Mouse (Mus musculus) cerebral cortex, adult 2 months (tissue): ENCODE data around the gene Tex45.

Experiments used
- WGBS: fragments of 180-500 bp; shearing (Covaris S2); methylation state at CpG from one replicate; pipeline ENCODE4 v1.1.7; 2018; 5-methylcytosine and 5-hydroxymethylcytosine counted together

Gene Tex45

DNA sequence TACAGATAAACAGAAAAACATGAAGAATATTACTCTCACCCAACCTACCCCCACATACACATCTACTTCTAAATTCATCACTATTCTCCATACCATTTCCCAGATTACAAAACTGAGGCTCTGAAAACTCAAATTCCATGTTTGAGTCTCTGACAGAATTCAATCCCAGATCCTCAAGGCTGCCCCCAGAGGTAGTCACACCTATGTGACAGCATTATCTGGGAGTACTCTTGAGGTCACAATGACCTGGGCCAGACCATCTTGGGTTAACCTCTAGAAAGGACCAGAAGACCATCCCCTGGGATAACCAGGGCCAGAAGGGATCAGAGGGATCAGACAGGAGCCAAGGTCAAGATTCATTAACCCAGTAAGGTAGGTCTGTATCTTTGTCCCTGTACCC is at the start of gene Tex45:
TSS of gene Tex45 (plus strand) at position 301 of the 400 bp plus-strand sequence.

DNA sequence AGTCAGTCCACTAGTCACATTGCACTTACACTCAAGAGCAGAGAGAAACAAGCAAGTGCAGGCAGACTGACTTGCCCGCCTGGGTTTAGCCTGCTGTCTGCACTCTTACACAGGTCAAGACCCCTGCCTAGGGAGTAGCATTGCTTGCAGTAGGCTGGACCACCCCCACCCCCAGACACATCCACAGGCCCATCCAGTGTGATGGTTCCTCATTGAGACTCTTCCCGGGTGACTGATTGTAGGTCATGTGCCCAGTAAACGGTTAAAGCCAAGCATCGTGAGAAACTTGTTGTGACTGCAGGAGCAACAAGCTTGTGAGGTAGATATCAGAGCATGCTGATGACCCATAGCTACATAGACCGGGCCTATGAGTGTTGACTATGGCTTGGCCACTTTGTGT is 49.2 kb upstream of the Tex45 start:
- 96% methylated on average over 5 of the region's 5 CpGs for WGBS

DNA sequence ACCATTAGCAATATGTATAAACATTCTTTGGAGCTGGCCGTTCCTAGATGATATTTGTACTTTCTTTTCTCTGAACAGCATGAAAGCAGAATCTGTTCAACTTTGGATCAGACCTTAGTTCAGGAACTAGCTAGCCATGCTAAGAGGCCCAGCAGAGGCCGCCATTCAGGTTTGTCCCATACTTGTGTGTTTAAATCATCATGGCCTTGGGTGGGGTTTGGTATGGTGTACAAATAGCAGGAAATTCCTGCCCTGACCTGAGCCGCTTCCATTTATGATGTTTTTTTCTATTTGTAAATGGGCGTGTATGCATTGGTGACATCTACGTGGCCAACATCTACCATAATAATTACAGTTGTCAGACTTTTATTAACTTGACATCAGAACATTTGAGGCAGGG is 45.4 kb upstream of the Tex45 start:
- 88% methylated on average over 5 of the region's 5 CpGs for WGBS

DNA sequence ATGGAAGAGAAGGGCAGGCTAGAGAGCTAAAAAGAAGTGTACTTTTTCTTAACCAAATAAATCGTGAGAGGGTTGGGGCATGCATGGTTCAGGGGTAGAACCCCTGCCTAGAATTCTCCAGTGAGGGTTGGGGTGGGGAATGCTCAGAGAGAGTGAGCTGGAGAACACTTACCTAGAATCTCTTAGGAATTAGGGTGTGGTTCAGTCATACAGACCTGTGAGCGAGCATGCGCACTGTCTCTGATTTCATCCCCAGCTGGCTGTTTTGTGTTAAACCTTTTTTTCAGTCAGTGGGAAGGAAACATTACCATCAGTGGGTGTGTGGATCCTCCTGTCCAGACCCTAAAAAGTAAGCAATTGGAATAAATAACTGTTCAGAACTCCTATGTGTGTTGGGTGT is 44.5 kb upstream of the Tex45 start:
- 80% methylated on average over 3 of the region's 3 CpGs for WGBS

DNA sequence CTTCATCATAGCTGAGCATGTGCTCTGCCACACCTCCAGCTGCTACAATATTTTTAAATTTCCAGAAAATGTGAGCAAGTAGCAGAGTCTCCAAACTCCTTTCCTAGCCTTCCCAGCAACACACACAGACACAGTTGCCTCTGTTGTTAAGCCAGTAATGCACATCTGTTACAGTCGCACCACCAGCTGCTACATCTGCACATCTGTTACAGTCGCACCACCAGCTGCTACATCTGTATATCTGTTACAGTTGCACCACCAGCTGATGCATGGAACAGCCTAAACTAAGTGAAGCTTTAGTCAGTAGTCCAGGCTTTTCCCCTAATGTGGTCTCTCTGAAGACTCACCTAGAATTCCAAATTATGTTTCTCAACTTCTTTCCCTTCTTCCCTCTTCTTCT is 42.2 kb upstream of the Tex45 start:
- WGBS, result 56% methylated on average over 2 of the region's 2 CpGs

DNA sequence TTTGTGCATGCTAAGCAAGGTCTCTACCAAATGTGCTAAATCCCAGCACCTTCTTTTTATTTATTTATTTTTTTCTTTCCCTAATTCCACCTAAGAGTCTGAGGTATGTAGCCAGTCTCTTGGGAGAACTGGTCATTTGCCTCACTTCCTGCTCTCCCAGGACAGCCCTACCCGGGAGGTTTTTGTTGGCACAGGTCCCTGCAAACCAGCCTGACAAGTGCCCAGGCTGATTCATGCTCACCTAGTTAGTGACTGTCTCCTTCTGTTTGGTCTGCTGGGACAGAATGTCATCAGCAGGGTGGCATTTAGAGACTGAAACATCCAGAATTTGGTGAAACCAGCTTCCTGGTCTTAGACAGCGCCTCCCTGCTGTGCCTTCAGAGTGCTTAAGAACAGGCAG is 40.7 kb upstream of the Tex45 start:
- 45% methylated on average over 2 of the region's 2 CpGs for WGBS

DNA sequence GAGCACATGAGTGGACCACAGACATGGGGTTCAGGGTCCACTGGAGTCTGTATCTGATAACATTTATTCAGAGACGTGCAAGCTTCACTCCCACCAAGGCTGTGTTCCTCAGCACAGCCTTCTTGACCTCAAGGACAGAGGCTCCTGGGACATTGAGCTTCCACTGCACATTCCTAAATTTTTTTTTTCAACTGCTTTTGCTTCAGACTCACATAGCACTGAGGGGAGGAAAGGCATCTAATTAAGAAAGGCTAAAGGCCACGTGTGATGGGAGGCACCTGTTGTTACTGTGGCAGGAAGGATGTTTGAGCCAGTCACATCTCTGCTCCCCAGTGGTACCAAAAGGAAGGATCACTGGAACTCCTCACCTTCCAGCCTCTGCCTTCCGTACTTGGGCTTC is 39.5 kb upstream of the Tex45 start:
- WGBS, result 86% methylated on average over 3 of the region's 3 CpGs

DNA sequence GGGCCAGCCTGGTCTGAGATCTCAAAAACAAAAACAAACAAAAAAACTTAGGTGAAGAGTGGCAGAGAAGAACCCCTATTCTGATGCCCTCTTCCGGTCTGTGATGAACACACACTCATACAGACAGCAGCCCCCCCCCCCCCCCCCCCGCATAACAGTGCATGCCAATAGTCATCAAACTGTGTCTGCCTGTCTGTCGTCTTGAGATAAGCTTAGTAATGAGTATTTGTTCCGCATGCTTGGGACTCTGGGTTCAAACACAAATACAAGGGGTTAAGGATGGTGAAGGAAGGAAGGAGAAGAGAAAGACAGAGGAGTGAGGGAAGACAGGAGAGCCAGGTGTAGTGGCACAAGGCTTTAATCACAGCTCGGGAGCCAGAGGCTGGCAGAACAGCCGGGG is 34.2 kb upstream of the Tex45 start:
- WGBS, result 85% methylated on average over 6 of the region's 6 CpGs

DNA sequence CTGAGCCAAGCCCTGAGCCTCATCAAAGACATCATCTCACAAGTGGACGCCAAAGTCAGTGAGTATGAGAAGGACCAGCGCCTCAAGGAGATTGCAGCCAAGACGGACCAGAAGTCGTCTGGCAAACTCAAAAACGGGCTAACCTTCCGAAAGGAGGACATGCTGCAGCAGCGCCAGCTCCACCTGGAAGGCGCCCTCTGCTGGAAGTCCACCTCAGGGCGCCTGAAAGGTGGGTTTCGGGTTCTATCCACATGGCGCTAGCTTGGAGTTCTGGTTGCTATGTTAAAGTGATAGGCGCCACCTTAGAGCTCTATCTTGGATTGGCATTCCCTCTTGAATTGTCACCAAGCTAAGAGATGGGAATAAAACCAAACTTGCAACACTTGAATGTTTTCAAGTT is 31.2 kb upstream of the Tex45 start:
- WGBS, result 80% methylated on average over 12 of the region's 12 CpGs

DNA sequence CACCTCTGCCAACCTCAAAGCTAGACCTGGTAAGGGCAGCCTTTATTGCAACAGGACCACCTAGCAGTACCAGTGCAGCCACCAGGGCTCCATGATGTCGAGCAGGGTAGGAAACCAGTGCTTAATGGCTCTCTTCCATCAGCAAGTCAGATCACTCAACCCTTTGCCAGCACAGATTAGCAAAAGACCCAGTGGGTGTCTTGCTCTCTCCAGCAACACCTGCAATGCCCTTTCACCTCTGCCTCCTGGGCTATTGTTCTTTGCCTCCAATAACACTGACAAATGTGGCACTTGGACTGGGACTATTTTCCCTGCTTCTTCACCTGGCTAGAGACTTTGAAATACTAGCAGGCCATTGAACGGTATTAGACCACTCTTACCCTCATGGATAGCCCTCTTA is 21.4 kb upstream of the Tex45 start:
- 91% methylated on average over 2 of the region's 2 CpGs for WGBS

DNA sequence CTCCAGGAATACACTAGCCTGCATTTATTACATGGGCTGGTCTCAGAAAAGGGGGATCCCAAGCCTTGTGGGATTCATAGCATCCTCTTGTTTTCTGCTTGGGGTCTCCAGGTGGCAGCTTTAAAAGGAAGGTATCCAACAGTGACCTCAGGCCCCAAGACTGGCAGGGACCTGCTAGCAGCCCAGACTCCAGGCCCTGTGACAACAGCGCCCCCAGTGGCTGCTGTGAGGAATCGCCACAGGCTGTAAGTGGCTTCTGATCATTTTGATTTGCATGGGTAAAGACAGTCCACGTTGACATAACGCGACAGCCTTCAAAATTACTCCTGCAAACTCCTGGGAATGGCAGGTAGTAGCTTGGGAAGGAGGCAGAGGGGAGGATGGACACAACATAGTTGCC is 20.0 kb upstream of the Tex45 start:
- 36% methylated on average over 5 of the region's 5 CpGs for WGBS

DNA sequence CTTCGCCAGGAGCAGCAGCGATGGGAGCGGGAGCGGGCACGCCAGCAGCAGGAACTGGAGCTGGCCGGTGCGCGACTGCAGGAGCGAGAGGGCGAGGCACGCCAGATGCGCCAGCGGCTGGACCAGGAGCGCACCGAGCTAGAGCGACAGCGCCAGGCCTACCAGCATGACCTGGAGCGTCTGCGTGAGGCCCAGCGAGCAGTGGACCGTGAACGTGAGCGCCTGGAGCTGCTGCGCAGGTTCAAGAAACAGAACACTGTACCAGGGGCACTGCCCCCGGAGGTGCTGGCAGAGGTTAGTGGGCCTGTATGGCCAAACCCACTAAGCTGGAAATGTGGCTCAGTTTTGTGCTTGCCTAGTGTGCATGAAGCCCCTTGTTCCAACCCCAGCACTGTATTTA is 18.7 kb upstream of the Tex45 start:
- 96% methylated on average over 25 of the region's 25 CpGs for WGBS

DNA sequence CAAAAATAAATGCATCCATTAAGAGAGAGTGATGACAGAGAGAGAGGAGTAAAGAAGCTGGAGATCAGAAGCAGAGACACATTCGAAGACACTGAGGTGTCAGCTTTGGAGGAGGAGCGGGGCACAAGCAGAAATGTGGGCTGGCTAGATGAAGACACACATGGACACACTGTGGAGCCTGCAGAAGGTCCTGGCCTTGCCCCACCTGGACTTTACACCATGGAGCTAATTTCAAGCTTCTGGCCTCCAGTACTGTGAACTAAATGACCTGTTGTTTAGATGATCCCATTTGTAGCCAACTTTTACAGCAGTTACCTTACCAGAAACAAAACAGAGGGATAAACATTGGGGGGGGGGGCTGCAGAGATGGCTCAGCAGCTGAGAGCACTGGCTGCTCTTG is 7.4 kb upstream of the Tex45 start:
- WGBS, result 94% methylated on average over 2 of the region's 2 CpGs

DNA sequence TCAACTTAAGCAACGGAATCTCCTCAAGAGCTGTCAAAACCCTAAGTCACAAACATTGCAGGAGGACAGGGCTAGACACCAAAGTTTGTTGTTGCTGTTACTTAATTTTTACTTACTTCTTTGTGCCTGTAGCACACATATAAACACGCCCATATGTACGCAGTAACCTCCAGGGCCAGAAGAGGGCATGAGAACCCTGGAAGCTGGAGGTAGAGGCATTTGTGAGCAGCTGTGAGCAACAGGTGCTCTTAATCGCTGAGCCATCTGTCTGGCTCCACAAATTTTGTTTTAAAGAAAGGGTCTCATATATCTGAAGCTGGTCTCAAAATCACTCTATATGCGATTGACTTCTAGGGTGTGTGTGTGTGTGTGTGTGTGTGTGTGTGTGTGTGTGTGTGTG is 6.4 kb upstream of the Tex45 start:
- WGBS, result 52% methylated on average over 5 of the region's 5 CpGs

DNA sequence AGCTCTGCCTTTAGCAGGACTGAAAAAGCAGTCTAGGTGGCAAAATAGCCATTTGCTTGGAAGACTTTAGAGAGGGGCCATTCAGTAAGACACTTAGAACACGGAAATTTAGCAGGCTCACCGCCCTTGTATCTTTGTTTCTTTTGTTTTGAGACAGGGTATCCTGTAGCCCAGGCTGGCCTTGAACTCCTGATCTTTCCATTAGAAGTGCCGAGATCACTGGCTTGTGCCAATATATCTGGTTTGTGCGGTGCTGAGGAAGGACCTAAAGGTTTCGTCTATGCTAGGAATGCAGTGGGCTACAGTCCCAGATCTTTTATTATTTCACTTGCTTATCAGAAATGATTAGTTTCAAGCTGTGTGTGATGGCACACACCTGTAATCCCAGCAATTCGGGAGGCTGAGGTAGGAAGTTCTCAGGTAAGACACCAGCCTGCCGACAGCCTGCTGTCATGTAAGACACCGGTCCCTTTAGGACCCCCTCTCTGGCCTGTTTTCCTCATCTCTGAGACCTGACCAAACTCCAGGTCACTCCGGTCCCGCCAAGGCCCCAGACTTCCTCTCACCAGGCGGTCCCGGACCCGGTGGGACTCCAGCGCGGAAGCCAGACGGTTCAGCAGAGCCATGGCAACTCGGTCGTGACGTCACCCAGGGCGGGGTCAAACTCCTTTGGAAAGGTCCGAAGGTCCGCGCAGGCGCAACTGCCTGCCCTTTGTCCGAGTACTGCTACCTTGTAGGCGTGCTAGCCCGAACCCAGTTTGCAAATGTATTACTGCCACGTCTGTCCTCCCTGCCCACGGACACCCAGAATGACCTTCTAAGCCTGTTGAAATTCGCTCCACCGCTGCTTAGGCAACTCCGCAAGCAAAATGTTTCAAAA is 3.4 kb upstream of the Tex45 start, which contains the start of gene Pex11g:
TSS of gene Pex11g (minus strand) at position 675 of the 880 bp plus-strand sequence.
- 9% methylated on average over 32 of the region's 32 CpGs for WGBS

DNA sequence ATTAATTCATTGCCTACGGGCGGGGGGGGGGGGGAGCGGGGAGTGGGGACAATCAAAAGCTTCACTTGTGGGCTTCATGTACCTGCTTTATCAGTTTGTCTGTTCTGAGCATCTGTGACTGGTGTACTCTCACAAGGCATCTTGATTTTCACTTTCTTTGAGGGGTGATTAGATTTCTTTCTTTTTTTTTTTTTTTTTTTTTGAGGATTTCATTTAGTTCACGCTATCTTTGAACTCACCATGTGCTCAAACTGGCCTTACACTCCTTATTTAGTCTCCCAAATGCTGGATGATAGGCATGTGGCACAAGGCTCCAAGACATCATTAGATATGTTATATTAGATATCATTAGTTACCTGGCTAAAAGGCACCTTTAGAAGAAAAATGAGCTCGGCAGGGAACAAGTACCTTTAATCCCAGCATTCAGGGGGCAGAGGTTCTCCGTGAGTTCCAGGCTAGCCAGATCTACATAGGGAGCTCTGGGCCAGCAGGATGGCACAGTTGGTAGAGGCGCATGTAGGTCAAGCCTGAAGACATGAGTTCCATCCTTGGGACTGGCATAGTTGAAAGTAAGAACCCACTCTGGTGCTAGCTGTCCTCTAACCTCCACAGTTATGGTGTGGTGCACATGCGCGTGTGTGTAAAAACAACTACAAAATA is 2.6 kb upstream of the Tex45 start:
- WGBS, result 49% methylated on average over 9 of the region's 9 CpGs

DNA sequence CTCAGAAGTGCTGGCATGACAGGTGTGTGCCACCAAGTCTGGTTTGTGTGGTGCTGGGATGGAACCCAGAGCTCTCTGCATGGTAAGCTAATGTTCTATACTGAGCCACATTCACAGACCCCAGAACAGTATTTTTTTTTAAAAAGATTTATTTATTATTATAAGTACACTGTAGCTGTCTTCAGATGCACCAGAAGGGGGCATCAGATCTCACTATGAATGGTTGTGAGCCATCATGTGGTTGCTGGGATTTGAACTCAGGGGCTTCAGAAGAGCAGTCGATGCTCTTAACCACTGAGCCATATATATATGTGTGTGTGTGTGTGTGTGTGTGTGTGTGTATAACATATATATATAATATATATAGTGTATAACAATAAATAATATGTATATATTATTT is 1.8 kb upstream of the Tex45 start:
- WGBS, result 91% methylated on average over 1 of the region's 1 CpGs

DNA sequence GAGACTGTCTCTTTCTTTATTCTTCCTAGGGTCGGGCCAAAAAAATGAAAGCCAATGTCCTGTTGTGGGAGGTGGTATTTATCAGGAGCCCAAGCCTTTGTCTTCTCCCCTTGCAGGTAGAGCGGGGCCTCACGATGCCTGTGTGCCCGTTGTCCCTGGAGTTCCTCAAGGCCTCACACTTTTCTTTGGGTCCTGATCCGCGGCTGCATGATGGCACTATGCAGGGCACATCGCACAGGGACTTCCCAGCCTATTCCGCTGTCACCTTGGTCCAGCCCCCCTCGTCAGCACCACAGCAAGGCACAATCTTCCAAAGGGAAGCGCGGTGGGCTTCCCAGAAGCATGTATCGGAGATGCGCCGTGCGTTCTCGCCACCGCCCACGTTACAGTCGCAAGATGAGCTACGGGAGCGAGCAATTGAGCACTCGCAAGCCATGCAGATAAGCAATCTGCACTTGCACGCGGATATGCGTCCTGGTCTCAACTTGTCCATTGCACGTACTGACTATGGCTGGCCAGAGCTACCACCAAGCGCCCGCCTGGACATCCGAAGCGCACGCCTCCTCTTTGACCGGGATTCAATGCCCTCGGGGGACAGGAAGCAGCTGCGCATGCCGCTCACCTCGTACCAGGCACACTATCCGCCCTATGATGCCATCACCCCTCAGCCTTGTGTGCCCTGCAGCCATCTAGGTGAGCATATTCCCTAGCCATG is 5.2 kb downstream of the Tex45 start:
- 27% methylated on average over 37 of the region's 37 CpGs for WGBS

DNA sequence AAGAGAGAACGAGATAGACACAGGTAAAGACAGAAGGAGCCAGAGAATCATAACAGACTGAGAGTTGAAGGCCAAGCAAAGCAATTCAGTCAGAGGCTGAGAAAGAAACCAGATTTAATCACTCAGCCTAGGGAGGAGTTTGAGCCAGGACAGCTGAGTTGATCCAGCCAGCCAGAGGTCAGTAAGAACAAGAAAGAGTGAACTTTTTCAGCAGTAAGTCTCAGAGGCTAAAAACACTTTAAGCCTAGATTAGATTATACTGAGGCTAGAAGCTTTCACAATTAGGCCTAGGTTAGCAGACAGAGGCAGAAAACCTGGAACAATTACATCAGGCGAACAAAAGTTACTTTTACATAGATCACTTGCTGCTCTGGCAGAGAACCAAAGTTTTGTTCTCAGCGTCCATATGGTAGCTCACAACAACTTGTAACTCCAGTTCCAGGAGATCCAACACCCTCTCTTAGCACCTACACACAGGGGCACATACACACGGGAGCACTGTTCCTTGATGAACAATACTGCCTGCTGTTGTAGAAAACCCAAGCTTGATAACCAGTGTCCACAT is 9.6 kb downstream of the Tex45 start:
- WGBS, result 61% methylated on average over 4 of the region's 4 CpGs

DNA sequence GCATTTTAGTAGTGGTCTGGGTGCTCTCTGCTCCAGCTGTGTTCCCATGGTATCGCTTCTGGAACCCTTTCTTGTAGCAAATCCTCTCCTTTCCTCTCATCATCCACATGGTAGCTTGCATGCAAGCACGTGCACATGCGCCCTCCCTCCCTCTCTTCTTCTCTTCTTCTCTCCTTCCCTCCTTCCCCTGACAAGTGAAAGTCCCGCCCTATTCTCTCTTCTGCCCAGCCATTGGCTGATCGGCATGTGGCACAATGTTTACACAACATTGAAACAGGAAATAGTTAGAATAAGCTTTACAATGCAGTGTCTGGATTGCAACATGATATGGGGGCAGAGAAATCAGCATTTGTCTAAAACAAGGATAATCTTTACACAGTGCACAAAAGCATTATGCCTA is 10.9 kb downstream of the Tex45 start:
- WGBS, result 61% methylated on average over 5 of the region's 5 CpGs

DNA sequence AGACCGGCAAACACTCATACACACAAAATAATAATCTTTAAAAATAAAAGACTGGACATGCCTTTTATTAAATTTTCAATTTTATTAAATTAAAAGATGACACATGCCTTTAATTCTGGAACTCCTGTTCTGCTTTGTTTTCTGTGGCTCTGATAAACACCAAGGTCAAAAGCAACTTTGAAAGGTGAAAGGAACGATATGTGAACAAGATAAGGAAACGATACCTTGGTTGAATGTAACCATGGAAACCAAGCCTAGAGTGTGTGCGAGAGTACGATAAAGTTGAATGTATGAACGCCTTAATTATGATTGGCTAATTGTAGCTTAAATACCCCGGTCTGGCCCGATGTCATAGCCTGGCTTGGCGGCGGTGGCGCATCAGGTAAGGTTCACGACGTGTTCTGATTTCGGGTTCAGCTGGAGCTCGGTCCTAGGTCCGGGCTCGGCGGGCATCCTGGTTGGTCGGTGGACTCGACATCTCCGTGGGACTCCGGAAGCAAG is 11.6 kb downstream of the Tex45 start:
- 87% methylated on average over 22 of the region's 22 CpGs for WGBS

DNA sequence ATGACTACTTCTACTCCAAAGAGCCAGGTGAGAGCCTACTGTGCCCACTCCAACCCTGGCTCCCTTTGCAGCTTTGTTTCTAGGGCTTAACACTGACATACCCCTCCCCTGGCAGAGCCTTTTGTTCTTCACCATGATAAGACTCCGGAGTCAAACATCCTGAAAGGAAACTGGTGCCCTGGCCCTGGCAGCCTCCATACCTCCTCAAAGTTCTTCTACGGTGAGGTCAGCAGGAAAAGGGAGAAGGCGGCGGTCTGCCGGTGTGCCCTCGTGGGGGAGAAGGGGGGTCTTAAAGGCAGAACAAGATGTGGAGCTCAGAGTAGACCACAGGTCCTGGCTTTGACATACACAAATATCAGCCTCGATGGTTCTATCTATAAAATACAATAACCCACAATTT is 12.9 kb downstream of the Tex45 start:
- 69% methylated on average over 7 of the region's 7 CpGs for WGBS
